In the genomic region with DNA sequence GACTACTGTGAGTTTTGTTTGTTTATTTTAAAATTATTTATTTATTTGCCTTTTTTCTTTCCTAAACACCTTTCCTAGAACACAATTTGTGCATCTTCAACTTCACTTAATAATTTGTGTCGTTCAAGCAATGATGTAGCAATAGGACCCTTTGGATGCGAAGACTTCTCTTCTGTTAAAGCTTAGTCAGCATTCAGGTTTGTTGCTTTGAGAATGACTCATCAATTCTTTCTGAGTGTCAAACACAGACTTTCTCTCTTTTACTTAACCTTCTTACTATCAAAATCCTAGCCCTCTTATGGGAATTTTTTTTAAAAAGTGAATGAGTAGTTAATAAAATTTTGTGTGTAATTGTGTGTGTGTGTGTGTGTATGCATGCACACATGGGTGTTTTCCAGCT, we compare ENCODE assay signal across 32 mouse cellular contexts.
"Had no signal": no experiment of that assay in that cellular context is flagged by ENCODE, and none has a peak within 500 bp of the region (broad histone marks: within the 10 kb centered on the region; RNA-seq: fewer than 3 reads in every experiment).

No protein-coding gene starts in this region.

- H3K9ac ChIP-seq: limb, embryonic 12.5 days; limb, embryonic 13.5 days; limb, embryonic 15.5 days; liver, embryonic 12.5 days; liver, embryonic 13.5 days; liver, embryonic 14.5 days; liver, embryonic 15.5 days; liver, postnatal 0 days; lung, embryonic 14.5 days; lung, embryonic 15.5 days; midbrain, embryonic 12.5 days; midbrain, embryonic 13.5 days; midbrain, embryonic 15.5 days; neural tube, embryonic 12.5 days had no signal

- H3K4me2 ChIP-seq: limb, embryonic 12.5 days; limb, embryonic 13.5 days; limb, embryonic 15.5 days; liver, embryonic 11.5 days; liver, embryonic 12.5 days; liver, embryonic 13.5 days; liver, embryonic 15.5 days; lung, embryonic 14.5 days; lung, embryonic 15.5 days; midbrain, embryonic 11.5 days; midbrain, embryonic 12.5 days; midbrain, embryonic 13.5 days; midbrain, embryonic 15.5 days; neural tube, embryonic 12.5 days had no signal

- H3K4me3 ChIP-seq: limb, embryonic 10.5 days; limb, embryonic 12.5 days; limb, embryonic 13.5 days; limb, embryonic 15.5 days; liver, embryonic 12.5 days; liver, embryonic 13.5 days; liver, embryonic 15.5 days; lung, embryonic 15.5 days; megakaryocyte, embryonic 14.5 days; midbrain, embryonic 10.5 days; midbrain, embryonic 12.5 days; midbrain, embryonic 13.5 days; midbrain, embryonic 15.5 days; myocyte; neural tube, embryonic 12.5 days had no signal

- ATAC-seq: liver, embryonic 12.5 days; liver, postnatal 0 days; lung, postnatal 0 days; midbrain, embryonic 13.5 days; midbrain, embryonic 15.5 days; midbrain, embryonic 16.5 days had no signal

- H3K27me3 ChIP-seq: limb, embryonic 12.5 days; limb, embryonic 13.5 days; limb, embryonic 15.5 days; liver, embryonic 12.5 days; liver, embryonic 13.5 days; liver, embryonic 15.5 days; lung, embryonic 15.5 days; midbrain, embryonic 12.5 days; midbrain, embryonic 13.5 days; midbrain, embryonic 15.5 days; neural tube, embryonic 12.5 days had no signal

- H3K27ac ChIP-seq: limb, embryonic 10.5 days; limb, embryonic 12.5 days; limb, embryonic 13.5 days; limb, embryonic 15.5 days; liver, embryonic 12.5 days; liver, embryonic 13.5 days; liver, embryonic 14.5 days; liver, embryonic 15.5 days; lung, embryonic 15.5 days; macrophage; midbrain, embryonic 10.5 days; midbrain, embryonic 12.5 days; midbrain, embryonic 13.5 days; midbrain, embryonic 15.5 days; neural tube, embryonic 12.5 days had no signal

- DNase-seq: left cerebral cortex, postnatal 4 days; liver; liver, embryonic 13.5 days; liver, postnatal 0 days; lung, adult 18-20 months; lung, adult 2 months; lung, embryonic 14.5 days; lung, postnatal 10 days; lung, postnatal 14 days; lung, postnatal 36 days; lung, postnatal 4 days; midbrain, embryonic 14.5 days had no signal

- H3K36me3 ChIP-seq: limb, embryonic 12.5 days; limb, embryonic 13.5 days; limb, embryonic 15.5 days; liver, embryonic 12.5 days; liver, embryonic 13.5 days; liver, embryonic 15.5 days; lung, embryonic 15.5 days; midbrain, embryonic 10.5 days; midbrain, embryonic 12.5 days; midbrain, embryonic 13.5 days; midbrain, embryonic 15.5 days; neural tube, embryonic 12.5 days had no signal

- H3K4me1 ChIP-seq: limb, embryonic 15.5 days; liver, embryonic 12.5 days; liver, embryonic 13.5 days; liver, embryonic 15.5 days; lung, embryonic 15.5 days; megakaryocyte, embryonic 14.5 days; midbrain, embryonic 10.5 days; midbrain, embryonic 12.5 days; midbrain, embryonic 13.5 days; midbrain, embryonic 15.5 days; neural tube, embryonic 12.5 days had no signal

- H3K9me3 ChIP-seq: limb, embryonic 10.5 days; limb, embryonic 13.5 days; limb, embryonic 15.5 days; liver, embryonic 12.5 days; liver, embryonic 13.5 days; liver, embryonic 15.5 days; lung, embryonic 15.5 days; megakaryocyte, embryonic 14.5 days; midbrain, embryonic 10.5 days; midbrain, embryonic 12.5 days; midbrain, embryonic 13.5 days; midbrain, embryonic 15.5 days; neural tube, embryonic 12.5 days had no signal
